Mouse (Mus musculus) natural killer cell, adult 2 months (primary cell): ENCODE data around the gene Draxin.

Source experiments
- DNase-seq, 2 experiments: peaks; one replicate each; pipeline ENCODE4 v3.0.0; 2022; ENCODE audit warnings: low spot score in 2 of 2

Draxin gene

DNA sequence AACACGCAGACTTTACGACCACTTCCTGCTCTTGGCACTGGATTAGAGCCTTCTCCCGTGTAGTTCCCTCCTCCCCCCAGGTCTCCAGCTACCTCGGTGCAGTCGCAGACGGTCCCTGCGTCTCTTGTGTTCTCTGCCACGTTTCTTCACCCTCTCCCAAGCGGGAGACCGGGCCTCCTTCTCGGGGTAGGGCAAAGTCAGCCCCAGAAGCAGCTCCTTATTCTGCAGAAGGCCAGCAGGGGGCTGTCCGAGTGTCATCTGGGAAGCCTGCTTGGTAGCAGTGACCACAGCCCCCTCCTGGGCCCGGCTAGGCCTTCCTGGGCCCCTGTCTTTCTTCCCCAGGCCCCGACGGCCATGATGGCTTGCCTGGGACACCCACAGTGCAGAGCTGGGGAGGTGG lies 15.0 kb downstream of the Draxin start:
- peak; percentile 37 to 46 for DNase-seq

- peak; percentile 66 to 78 for DNase-seq
Observed at GRCm38 (mm10) chr4:148114758-148115391, 15.6 kb downstream of the Draxin start.

- DNase-seq, result no peak
Observed at GRCm38 (mm10) chr4:148112519-148112918, 18.0 kb downstream of the Draxin start.

- DNase-seq, result no peak
Observed at GRCm38 (mm10) chr4:148109215-148109614, 21.3 kb downstream of the Draxin start.

DNA sequence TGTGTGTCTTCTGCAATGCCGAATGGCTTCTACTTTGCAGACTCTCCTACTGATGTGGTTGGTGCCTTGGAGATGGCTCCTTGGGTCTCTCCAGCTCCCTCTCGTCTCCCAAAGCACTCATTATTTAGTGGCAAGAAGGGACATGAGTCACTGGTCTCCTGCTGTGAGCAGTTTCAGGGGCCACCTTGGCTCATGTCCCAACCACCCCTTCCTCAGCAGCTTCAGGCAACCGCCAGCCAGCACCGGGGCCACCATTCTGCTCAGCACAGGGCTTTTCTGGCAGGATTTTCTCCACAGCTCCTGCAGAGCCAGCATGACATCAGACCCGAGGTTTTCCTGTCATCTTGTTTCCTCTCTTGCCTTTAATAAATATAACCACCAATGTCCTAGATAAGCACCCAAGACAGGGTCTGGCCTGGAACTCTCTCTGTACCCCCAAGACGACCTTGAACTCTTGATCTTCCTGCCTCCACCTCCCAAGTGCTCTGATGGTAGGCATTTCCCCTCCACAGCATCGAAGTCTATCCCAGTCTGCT lies 21.9 kb downstream of the Draxin start:
- DNase-seq, result no peak

DNA sequence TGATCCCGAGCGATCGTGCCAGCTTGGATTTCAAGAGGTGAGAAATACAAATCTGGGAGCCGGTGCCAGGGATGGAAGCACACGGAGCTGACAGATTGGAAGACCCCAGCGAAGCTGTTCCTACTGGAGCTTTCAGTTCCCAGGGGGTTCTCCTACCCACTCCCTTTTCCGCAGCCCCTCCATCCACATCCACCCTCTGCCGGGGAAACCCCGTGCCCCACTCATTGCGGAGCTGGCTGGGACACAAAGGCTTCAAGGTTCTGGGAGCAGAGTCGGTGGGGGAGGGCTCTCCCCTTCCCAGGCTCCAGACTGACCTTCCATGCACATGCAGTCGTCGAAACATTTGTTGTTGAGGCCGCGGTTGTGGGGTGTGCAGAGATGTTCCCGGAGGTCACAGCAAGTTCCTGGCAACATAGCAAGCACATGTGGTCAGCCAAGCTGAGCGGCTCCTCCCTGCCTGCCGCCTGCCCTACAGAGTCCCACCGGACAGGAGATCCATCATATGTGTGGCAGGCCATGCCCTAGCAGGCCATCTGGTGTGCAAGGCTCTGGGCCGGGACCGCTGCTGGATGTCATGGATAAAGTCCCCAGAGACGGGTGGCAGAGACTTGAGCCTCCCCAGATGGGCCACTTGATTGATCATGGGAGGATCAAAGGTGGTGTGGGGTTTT lies 22.7 kb downstream of the Draxin start:
- DNase-seq, result no peak

DNA sequence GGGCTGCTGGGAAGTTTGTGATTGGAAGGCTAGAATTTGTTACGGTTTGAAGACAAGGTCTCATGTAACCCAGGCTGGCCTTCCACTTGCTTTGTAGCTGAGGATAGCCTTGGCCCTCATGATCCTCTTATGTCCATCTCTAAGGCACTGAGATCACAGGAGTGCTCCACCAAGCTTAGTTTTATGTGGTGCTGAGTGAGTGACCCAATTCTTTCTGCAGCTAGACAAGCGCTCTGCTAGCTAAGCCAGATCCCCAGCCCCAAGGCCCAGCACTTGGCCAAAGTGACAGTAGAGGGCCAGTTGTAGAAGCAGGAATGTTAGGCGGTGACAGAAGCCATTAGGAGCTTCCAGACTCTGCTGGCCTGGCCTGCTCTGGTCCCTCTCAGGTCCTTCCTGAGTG lies 26.4 kb downstream of the Draxin start:
- DNase-seq, result no peak

DNA sequence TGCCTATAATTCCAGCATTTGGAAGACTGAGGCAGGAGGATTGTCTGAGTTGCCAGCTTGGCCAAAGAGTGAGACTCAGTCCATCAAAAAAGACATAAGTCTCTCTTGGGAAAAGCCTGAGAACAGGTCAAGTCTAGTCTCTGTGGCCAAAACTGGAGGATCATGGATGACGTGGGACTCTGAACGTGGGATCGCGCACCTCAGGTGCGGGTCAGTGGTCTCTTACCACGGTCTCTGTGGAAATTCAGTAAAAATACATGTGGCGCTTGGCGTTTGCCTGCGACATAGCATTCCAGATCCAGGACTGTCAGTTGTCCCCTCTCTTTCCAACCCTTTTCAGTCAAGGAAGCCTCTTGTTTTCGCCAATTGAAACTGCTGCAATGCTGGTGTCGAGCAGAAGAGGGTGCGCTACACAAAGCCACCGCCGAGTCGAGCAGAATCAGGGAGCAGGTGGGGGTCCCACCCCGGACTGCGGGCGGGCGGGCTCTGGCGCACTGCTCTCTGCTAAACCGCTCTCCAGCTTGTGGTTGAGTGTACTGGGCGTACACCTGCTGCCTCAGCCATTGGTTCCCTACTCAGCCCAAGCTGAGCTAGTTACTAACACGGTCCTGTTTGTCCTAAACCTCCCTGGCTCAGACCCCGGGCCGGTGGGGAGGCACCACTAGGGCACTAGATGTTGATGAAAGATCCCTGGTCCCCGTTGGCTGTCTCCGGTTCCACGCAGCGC lies 28.5 kb downstream of the Draxin start:
- DNase-seq, result peak; percentile 38 to 40

GRCm38 (mm10) chr4:148098666-148099065 lies 31.8 kb downstream of the Draxin start:
- no peak for DNase-seq

DNA sequence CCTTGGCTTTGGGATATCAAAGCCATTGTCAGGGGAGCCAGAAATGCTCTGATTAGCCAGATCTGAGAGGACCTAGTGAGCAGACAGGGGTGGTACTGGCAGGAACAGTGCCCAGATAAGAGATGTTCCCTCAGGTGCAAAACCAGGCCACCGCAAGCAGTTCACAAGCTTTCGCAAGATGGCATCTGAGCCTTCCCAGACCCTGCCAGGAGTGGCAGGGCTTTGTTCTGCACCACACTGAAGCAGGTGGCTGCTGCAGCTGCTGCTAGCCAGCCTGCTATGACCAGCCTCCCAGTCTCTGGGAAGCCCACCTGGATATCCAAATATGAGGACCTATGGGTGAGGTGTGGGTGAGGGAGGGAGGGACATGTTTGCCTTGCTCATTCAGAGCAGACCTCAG lies 32.6 kb downstream of the Draxin start:
- DNase-seq, result no peak

DNA sequence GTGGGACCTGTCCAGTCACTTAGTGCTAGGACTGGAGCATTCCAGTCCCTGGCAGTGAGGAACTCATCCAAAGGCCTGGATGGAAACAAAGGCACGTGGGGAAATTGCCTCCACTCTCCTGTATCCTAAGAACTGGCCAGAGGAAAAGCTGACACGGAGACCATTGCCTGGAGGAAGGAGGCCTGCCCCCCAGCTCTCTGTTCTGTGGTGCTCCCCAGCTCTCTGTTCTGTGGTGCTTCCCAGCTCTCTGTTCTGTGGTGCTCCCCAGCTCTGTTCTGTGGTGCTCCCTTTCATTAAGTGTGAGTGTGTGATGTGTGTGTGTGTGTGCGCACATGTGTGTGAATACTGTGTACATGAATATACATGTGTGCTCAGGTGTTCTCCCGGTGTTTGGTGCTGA lies 35.4 kb downstream of the Draxin start:
- no peak for DNase-seq

- DNase-seq, result no peak
Observed at GRCm38 (mm10) chr4:148094161-148094560, 36.3 kb downstream of the Draxin start.

DNA sequence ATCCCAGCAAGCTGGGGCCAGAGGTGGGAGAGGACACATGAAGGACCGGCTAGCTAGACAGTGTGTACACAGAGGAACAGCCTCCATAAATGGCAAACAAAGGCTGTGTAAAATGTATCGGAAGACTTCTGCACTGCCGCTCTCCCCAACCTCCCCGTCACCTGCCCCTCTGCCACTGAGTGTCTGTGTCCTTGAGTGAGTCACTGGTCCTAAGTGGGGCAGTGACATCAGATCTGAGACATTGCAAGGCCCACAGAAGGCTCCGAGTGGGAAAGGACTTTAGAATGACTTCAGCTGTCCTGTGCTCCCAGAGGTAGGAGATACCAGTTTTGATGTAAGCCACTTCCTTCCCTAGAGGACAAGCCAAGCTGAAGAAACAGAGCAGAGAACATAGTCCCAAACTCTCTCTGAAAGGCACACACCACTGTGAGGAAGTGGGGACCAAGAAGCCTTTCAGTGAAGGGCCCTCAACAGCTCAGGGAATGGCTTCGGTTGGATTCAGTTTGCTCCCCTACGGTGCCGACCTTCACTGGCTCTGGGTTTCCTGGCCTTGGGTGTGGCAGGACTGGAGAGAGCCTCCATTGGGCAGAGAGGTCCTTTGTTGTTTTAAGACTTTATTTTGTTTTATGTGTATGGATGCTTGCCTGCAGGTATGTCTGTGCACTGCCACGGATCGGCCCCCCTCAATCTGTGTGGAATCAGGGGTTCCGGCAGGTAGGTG lies 37.8 kb downstream of the Draxin start:
- DNase-seq, result no peak

DNA sequence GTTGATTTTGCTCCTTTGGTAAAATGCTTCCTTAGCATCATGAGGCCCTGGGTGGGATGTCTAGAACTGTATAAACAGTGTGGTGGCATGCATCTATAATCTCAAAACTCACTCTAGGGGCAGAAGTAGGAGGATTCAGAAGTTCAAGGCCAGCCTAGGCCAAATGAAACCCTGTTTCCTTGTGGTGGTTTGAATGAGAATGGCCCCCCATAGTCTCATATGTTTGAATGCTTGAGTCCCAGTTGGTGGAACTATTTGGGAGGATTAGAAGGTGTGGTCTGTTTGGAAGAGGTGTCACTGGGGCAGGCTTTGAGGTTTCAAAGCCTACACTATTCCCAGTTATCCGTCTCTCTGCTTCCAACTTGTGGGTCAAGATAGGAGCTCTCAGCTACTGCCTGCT lies 39.3 kb downstream of the Draxin start:
- DNase-seq, result no peak

GRCm38 (mm10) chr4:148089166-148089565 lies 41.3 kb downstream of the Draxin start:
- DNase-seq, result no peak

DNA sequence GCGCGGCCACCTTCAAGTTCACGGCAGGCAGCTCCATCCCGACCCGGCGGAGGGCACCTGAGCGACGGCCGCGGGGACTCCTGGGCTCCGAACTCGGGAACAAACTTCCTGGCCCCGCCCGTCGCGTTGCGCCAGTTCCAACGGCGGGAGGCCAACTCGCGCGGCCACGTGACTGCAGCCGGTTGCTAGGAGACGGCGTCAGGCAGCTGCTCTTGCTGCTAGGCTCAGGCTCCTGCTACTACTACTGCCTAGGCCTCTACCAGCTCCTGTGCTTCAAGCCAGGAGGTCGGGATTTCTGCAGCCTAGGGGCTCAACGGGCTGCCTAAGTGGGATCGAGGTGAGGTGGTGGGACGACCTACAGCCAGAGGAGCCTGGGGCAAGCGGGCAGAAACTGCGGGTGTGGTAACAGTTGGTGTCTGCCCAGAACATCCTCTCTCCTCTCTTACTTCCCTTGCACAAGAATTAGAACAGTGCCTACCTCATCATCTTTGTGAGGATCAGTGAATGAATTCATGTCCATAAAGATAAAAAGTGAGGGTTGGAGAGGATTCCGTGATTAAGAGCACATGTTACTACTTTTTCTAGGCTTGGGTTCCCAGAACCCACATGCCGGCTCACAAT lies 42.5 kb downstream of the Draxin start, which contains the start of gene Agtrap:
Gene Agtrap, minus strand, starts transcription at position 125 of the 621 bp plus-strand sequence.
- peak; percentile 81 to 85 for DNase-seq

GRCm38 (mm10) chr4:148087091-148087906 lies 43.2 kb downstream of the Draxin start:
- peak in 1 of 2 experiments; percentile 17 for DNase-seq

GRCm38 (mm10) chr4:148085907-148086305 lies 44.6 kb downstream of the Draxin start:
- peak in 1 of 2 experiments; percentile 16 for DNase-seq

DNA sequence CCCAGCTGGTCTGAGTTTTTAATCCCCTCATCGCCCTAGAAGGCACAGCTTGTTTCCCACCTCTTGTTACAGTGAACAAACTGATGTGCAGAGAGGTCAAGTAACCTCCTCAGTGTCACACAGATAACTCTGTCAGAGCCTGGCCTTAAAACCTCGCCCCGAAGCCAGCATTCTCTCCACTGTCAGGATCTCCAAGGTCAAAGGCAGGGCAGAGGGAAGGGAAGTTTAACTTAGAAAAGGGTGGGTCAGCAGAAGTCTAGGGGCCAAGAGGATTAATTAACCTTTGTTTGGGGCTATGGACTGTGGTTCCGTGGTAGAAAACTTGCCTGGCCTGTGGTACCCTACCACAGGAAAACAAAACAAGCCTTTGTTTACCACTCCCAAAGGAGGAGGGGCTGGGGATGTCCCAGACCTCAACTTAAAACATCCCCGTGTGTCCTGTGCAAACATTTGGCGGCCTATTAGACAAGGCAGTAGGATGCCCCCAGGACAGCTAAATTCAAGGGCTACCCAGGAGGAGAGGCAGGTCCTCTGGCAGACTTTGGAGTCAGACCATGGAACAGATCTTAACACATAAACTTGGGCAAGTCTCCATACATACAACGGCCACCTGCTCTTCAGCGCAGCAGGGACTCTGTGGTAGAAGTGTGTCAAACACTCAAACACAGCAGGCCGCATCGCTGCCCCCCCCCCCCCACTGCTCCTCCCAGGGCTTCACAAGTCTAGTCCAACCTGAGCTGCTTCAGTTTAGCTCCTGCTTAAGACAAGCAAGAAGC lies 45.2 kb downstream of the Draxin start:
- DNase-seq, result peak in 1 of 2 experiments; percentile 53

DNA sequence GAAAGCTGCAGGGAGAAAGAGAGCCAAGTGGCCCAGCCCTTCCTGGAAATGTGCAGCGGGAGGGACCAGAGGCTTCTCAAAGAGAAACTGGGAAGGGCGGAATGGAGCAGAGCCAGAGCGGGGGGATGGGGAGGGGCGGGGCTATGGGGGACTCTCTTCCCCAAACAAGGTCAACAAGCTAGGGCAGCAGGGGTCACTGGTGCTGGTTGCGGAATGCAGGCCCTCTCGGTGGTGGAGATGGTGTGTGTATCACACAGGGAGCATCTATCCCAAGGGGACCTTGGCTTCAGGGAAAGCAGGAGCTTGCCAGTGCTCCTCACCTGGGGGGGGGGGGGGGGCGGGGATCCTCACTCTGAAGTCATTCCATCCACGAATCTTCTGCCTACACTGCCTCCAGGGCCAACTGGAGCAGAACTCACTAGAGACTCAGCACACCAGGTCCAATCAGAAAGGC lies 46.2 kb downstream of the Draxin start:
- DNase-seq, result no peak
